Mouse (Mus musculus) erythroblast, embryonic 14.5 days (primary cell): ENCODE measurements around the gene Usp30.

ENCODE experiments used
- GATA1 ChIP-seq: IDR thresholded peaks from 2 replicates; pipeline ENCODE4 v1.6.1; 2012; ENCODE audit warnings: low read length, inconsistent platforms, mixed read lengths
- TAL1 ChIP-seq: IDR thresholded peaks from 3 replicates; pipeline ENCODE4 v1.6.1; 2012; ENCODE audit warnings: low read length, inconsistent platforms, mixed read lengths

- TF ChIP-seq TAL1 (no peak), GATA1 (no peak)
These were observed 82.0 kb downstream of the Usp30 start for GRCm38 (mm10) chr5:114147043-114147972.
